Mouse (Mus musculus): Measurements from ENCODE around the gene Olfr348.

Gene Olfr348

DNA sequence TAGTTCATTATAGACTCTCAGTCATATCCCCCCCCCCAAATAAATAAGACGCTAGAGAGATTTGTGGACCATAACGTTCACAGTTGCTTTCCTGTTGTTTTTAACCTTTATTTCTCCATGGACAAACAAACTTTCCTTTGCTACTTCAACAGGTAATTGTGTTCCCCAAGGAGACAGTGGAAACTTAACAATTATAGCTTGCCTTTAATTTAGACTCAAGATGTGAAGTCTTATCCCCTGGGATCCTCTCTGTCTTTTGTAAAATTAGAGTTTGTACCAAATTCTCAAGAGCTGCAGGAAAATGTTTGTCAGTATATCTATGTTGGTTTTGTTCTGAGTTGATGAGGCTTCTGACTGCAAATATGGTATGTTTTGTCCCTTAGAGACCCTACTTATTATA, at the start of gene Olfr348:
TSS of gene Olfr348 (plus strand) at position 301 of the 400 bp plus-strand sequence.
- DNase-seq (ENCODE audit: low spot score in 2 of 2), result no peak

DNA sequence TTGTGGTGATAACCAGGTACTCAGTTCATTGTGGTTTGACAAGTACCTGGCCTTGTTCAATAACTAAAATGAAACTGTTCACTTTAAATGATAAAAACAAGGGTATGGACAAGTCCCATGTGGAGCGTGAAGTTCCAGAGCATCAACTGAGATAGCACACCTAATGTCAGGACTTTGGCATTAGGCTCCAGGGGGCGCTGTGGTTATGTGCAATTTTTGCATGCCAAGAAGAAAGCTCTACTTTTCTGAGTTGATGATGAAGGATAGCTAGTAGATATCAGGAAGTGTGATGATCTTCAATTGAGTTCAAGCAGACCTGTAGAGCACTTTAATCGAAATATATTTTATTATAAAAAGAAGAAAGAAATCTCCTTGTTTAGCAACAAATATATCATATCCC, 47.9 kb upstream of the Olfr348 start:
- DNase-seq (ENCODE audit: low spot score in 2 of 2), result no peak

DNA sequence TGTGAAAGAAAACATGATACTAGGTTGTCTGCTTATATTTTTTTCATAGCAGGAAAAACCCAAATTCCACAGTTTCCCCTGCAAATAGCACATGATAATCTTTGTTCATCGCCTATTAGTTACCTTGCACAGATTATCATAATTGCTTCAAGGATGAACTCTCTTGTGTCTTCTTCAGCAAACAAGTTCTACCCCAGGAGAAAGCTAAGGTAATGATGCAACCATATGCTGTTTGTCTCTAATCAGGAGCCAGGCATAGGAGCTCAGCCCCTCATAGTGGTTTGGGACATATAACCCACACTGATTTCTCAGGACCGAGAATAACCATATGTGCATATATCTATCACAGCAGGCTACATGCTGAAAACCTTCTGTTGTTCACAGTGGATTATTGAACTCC, 6.2 kb downstream of the Olfr348 start, which contains the start of gene Olfr50:
TSS of gene Olfr50 (plus strand) at position 301 of the 400 bp plus-strand sequence.
- DNase-seq (ENCODE audit: low spot score in 2 of 2), result no peak

DNA sequence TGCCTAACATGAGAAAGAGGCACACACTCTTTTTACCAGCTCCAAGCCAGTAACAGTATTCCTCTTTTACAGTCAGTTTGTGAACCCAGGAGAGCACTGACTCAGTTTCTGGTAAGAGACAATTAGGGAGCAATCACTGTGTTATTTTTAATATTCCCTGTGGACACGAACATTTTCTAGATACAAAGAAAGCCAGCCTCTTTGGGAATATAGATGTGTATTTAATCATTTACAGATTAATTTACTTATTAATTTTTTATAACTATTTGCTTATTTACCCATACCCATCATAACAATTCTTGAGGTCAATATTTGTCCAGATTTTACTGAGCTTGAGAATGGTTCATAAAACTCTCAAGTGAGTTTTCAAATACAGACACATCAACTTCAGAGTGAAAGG, 32.9 kb downstream of the Olfr348 start, which contains the start of gene Olfr3:
TSS of gene Olfr3 (minus strand) at position 101 of the 400 bp plus-strand sequence.
- no peak for DNase-seq (ENCODE audit: low spot score in 2 of 2)
